Comparison of ENCODE assay signal across 22 mouse cellular contexts in the genomic region with DNA sequence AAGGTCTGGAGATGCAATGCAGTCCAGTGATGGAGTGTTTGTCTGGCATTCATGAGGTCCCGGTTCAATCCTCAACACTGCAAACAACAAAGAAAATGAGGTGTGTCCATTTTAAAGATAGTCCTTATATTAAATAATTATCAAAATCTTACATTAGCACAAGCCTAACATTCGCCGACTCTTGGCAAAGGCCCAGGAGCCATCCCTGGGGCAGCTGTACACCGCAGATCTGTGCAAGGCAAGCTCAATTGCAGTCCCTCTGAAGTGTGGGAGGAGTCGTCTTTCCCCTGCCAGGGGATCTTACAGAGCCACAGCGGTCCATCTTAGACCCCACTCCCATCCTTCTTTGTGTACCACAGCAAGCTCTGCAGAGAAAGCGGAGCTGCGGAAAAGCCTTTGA. TPM values are rescaled to one million over a fixed set of nuclear protein-coding genes. Genes with fewer than 3 reads are reported as not detected.
A peak's percentile ranks its signal among the peaks of the same experiment; 100 is the strongest.
DNase-seq lines count a peak whose midpoint lies in the region; ATAC-seq and TF ChIP-seq lines count a peak whose summit lies in the region.
"Had no signal": no experiment of that assay in that cellular context is flagged by ENCODE, and none has a peak within 500 bp of the region (broad histone marks: within the 10 kb centered on the region; RNA-seq: fewer than 3 reads in every experiment).

No protein-coding gene starts in this region.

- no peaks in the 10 kb centered on the region for H3K27me3 ChIP-seq in embryonic facial prominence, embryonic 14.5 days (replicated peaks; ENCODE audit: control insufficient read depth, insufficient read depth, low read length)
- no peaks in the 10 kb centered on the region for H3K27me3 ChIP-seq in embryonic facial prominence, embryonic 10.5 days (replicated peaks; ENCODE audit: low read depth, poor library complexity, severe bottlenecking)
- no peaks in the 10 kb centered on the region for H3K27me3 ChIP-seq in midbrain, embryonic 10.5 days (ENCODE audit: low read depth, poor library complexity, severe bottlenecking)
- no peaks in the 10 kb centered on the region for H3K27me3 ChIP-seq in midbrain, postnatal 0 days (ENCODE audit: insufficient read depth, low read length)
- no peaks in the 10 kb centered on the region for H3K27me3 ChIP-seq in heart, adult 2 months (ENCODE audit: control insufficient read depth, insufficient read depth, low read length)
- H3K27me3 ChIP-seq: embryonic facial prominence, embryonic 12.5 days; hindbrain, embryonic 12.5 days had no signal

- intact Hi-C loops in heart, adult 2 months (cut with DNase I), result no loop called here

- no peaks in the 10 kb centered on the region for H3K4me1 ChIP-seq in embryonic facial prominence, embryonic 14.5 days (ENCODE audit: control insufficient read depth, insufficient read depth, low read length)
- peaks cover 4% of the 10 kb centered on the region for H3K4me1 ChIP-seq in embryonic facial prominence, embryonic 10.5 days
- peaks cover 5% of the 10 kb centered on the region; the same call in 1 of the 2 replicates for H3K4me1 ChIP-seq in midbrain, embryonic 10.5 days
- H3K4me1 ChIP-seq in midbrain, postnatal 0 days (ENCODE audit: insufficient read depth, low read length), result no peaks in the 10 kb centered on the region
- H3K4me1 ChIP-seq in heart, adult 2 months (ENCODE audit: control insufficient read depth, insufficient read depth, low read length), result no peaks in the 10 kb centered on the region

- H3K9ac ChIP-seq in embryonic facial prominence, embryonic 14.5 days (ENCODE audit: low read depth, low read length), result no peak overlapping the region
- no peak overlapping the region for H3K9ac ChIP-seq in midbrain, postnatal 0 days (replicated peaks; ENCODE audit: low read length, poor library complexity, severe bottlenecking)
- H3K9ac ChIP-seq in heart, adult 2 months (ENCODE audit: low read depth, low read length), result no peak overlapping the region
- H3K9ac ChIP-seq: embryonic facial prominence, embryonic 12.5 days; forebrain, postnatal 0 days; hindbrain, embryonic 12.5 days had no signal

- TF ChIP-seq CTCF in midbrain, postnatal 0 days (IDR thresholded peaks at IDR 0.05), result no peak
- TF ChIP-seq CTCF in brain, embryonic 14.5 days (IDR thresholded peaks at IDR 0.05; ENCODE audit: borderline replicate concordance, extremely low read depth, insufficient read depth, insufficient read length), result no peak
- TF ChIP-seq CTCF in heart, adult 2 months (IDR thresholded peaks at IDR 0.05), result no peak

- TF ChIP-seq EP300 in heart, adult 2 months (IDR thresholded peaks at IDR 0.05; ENCODE audit: insufficient read depth, low read depth, low read length), result no peak

- no peak overlapping the region for H3K4me2 ChIP-seq in embryonic facial prominence, embryonic 14.5 days (ENCODE audit: low read depth, low read length)
- no peak overlapping the region for H3K4me2 ChIP-seq in midbrain, postnatal 0 days (ENCODE audit: low read depth, low read length, poor library complexity, severe bottlenecking)
- H3K4me2 ChIP-seq: embryonic facial prominence, embryonic 12.5 days; heart, embryonic 11.5 days; hindbrain, embryonic 12.5 days had no signal

- DNase-seq in adrenal gland, postnatal 10 days, result peak; percentile 48
- no peak for DNase-seq in adrenal gland, adult 2 months
- DNase-seq in embryonic facial prominence, embryonic 14.5 days (ENCODE audit: low spot score), result peak; percentile 20
- DNase-seq in embryonic facial prominence, embryonic 10.5 days (ENCODE audit: low spot score), result no peak
- DNase-seq in midbrain, embryonic 10.5 days (ENCODE audit: low spot score), result no peak
- DNase-seq in midbrain, postnatal 0 days (ENCODE audit: low spot score), result no peak
- peak; percentile 40 for DNase-seq in brain, embryonic 14.5 days (ENCODE audit: low read depth)
- no peak for DNase-seq in heart, adult 2 months
- DNase-seq: forebrain, postnatal 0 days; heart, postnatal 10 days; kidney, adult 2 months; kidney, postnatal 25 days; lung, adult 18-20 months; lung, postnatal 36 days; right cerebral cortex, postnatal 4 days had no signal

- no peaks in the 10 kb centered on the region for H3K79me2 ChIP-seq in heart, adult 2 months (replicated peaks; ENCODE audit: control insufficient read depth, insufficient read depth, low read length)

- no peaks in the 10 kb centered on the region for H3K36me3 ChIP-seq in embryonic facial prominence, embryonic 14.5 days (ENCODE audit: control insufficient read depth, insufficient read depth, low read length)
- no peaks in the 10 kb centered on the region for H3K36me3 ChIP-seq in embryonic facial prominence, embryonic 10.5 days (replicated peaks)
- no peaks in the 10 kb centered on the region for H3K36me3 ChIP-seq in midbrain, embryonic 10.5 days
- no peaks in the 10 kb centered on the region for H3K36me3 ChIP-seq in midbrain, postnatal 0 days (ENCODE audit: insufficient read depth, low read length)
- H3K36me3 ChIP-seq in heart, adult 2 months (ENCODE audit: control insufficient read depth, insufficient read depth, low read length), result no peaks in the 10 kb centered on the region
- H3K36me3 ChIP-seq: embryonic facial prominence, embryonic 12.5 days; hindbrain, embryonic 12.5 days; limb, embryonic 10.5 days had no signal

- WGBS in embryonic facial prominence, embryonic 14.5 days, result 58% methylated on average over 8 of the region's 8 CpGs
- 68% methylated on average over 8 of the region's 8 CpGs for WGBS in embryonic facial prominence, embryonic 10.5 days
- WGBS in midbrain, embryonic 10.5 days, result 59% methylated on average over 8 of the region's 8 CpGs
- 39% methylated on average over 8 of the region's 8 CpGs for WGBS in midbrain, postnatal 0 days
- WGBS in heart, adult 2 months, result 57% methylated on average over 8 of the region's 8 CpGs

- H3K27ac ChIP-seq in embryonic facial prominence, embryonic 14.5 days (replicated peaks; ENCODE audit: low read depth, low read length), result no peak overlapping the region
- H3K27ac ChIP-seq in embryonic facial prominence, embryonic 10.5 days (replicated peaks), result no peak overlapping the region
- H3K27ac ChIP-seq in midbrain, embryonic 10.5 days (replicated peaks), result 0 out of 2 replicates have a peak overlapping the region, but pooled peaks have one; percentile 33
- no peak overlapping the region for H3K27ac ChIP-seq in midbrain, postnatal 0 days (ENCODE audit: low read depth, low read length)
- H3K27ac ChIP-seq in heart, adult 2 months, result no peak overlapping the region
- H3K27ac ChIP-seq: embryonic facial prominence, embryonic 12.5 days; hindbrain, embryonic 12.5 days; left cerebral cortex, adult 2 months; limb, embryonic 10.5 days had no signal

- H3K4me3 ChIP-seq in embryonic facial prominence, embryonic 14.5 days (ENCODE audit: low read depth, low read length), result no peak overlapping the region
- no peak overlapping the region for H3K4me3 ChIP-seq in embryonic facial prominence, embryonic 10.5 days
- no peak overlapping the region for H3K4me3 ChIP-seq in midbrain, embryonic 10.5 days
- no peak overlapping the region for H3K4me3 ChIP-seq in midbrain, postnatal 0 days (ENCODE audit: low read depth, low read length)
- no peak overlapping the region for H3K4me3 ChIP-seq in heart, adult 2 months
- H3K4me3 ChIP-seq: embryonic facial prominence, embryonic 12.5 days; hindbrain, embryonic 12.5 days; left cerebral cortex, adult 2 months; limb, embryonic 10.5 days had no signal

- TF ChIP-seq POLR2A in brain, embryonic 14.5 days (IDR thresholded peaks at IDR 0.05; ENCODE audit: borderline replicate concordance, extremely low read depth, insufficient read depth, insufficient read length, poor library complexity, severe bottlenecking), result no peak
- no peak for TF ChIP-seq POLR2A in heart, adult 2 months (IDR thresholded peaks at IDR 0.05; ENCODE audit: insufficient read depth, low read depth, low read length)

- H3K9me3 ChIP-seq in embryonic facial prominence, embryonic 14.5 days (ENCODE audit: control insufficient read depth, low read length), result no peaks in the 10 kb centered on the region
- peaks cover 4% of the 10 kb centered on the region; the same call in 1 of the 2 replicates for H3K9me3 ChIP-seq in embryonic facial prominence, embryonic 10.5 days
- 0 out of 2 replicates have a peak, but pooled peaks cover 5% of the 10 kb centered on the region for H3K9me3 ChIP-seq in midbrain, embryonic 10.5 days (replicated peaks)
- H3K9me3 ChIP-seq in midbrain, postnatal 0 days (ENCODE audit: low read length), result no peaks in the 10 kb centered on the region
- H3K9me3 ChIP-seq: hindbrain, embryonic 12.5 days; limb, embryonic 10.5 days had no signal

- no peak for ATAC-seq in embryonic facial prominence, embryonic 14.5 days (ENCODE audit: low read depth)
- no peak for ATAC-seq in midbrain, postnatal 0 days (ENCODE audit: low FRiP score)
- ATAC-seq: activated CD4-positive, CD25-positive, alpha-beta regulatory T cell, adult 4 months; forebrain, postnatal 0 days; inflammation-experienced regulatory T-cells, adult 6 months had no signal

RNA-seq across cellular contexts. Expression of a gene that starts 25.8 kb away (rescaled TPM):
- total RNA-seq in adrenal gland, postnatal 10 days (2021), result 1 to 10 TPM; 1.6 to 1.7 TPM
- total RNA-seq in adrenal gland, adult 2 months (2021), result 1 to 10 TPM; 5.4 to 9.3 TPM
- polyA plus RNA-seq in adrenal gland, adult 2 months (2012; rRNA removed), result 0.19 and 0.29 TPM in 2 replicates
- polyA plus RNA-seq in embryonic facial prominence, embryonic 14.5 days (2014; fragmentation: Nextera tagmentation; extraction: Ambion mirVana), result 0.37 and 0.51 TPM in 2 replicates
- polyA plus RNA-seq in embryonic facial prominence, embryonic 10.5 days (2016; fragmentation: Nextera tagmentation; extraction: Ambion mirVana), result 0.05 and 0.10 TPM in 2 replicates
- 0.06 TPM in 1 of 2 replicates, not detected in the other for polyA plus RNA-seq in midbrain, embryonic 10.5 days (2016; fragmentation: Nextera tagmentation; extraction: Ambion mirVana)
- total RNA-seq in midbrain, postnatal 0 days (2014; rRNA removed), result 0.33 and 0.44 TPM in 2 replicates
- 0.17 TPM in 1 of 2 replicates, not detected in the other for polyA plus RNA-seq in midbrain, postnatal 0 days (2015; fragmentation: Nextera tagmentation; extraction: Ambion mirVana)
- 0.19 and 0.30 TPM in 2 replicates for polyA plus RNA-seq in brain, embryonic 14.5 days (2012; rRNA removed)
- total RNA-seq in heart, adult 2 months (2021), result 1 to 10 TPM; 4.6 to 6.0 TPM
- 9.0 and 12.6 TPM in 2 replicates for polyA plus RNA-seq in heart, adult 2 months (2012; rRNA removed)

RNA-seq across cellular contexts. Expression of a gene that starts 49.0 kb away (rescaled TPM):
- total RNA-seq in adrenal gland, postnatal 10 days (2021), result 100 to 1,000 TPM; 181 to 382 TPM
- total RNA-seq in adrenal gland, adult 2 months (2021), result 1,000 to 10,000 TPM; 1,012 to 3,370 TPM
- polyA plus RNA-seq in adrenal gland, adult 2 months (2012; rRNA removed), result 10,217 and 11,584 TPM in 2 replicates
- polyA plus RNA-seq in embryonic facial prominence, embryonic 14.5 days (2014; fragmentation: Nextera tagmentation; extraction: Ambion mirVana), result 7.6 and 8.0 TPM in 2 replicates
- 15.3 and 17.9 TPM in 2 replicates for polyA plus RNA-seq in embryonic facial prominence, embryonic 10.5 days (2016; fragmentation: Nextera tagmentation; extraction: Ambion mirVana)
- polyA plus RNA-seq in midbrain, embryonic 10.5 days (2016; fragmentation: Nextera tagmentation; extraction: Ambion mirVana), result 20.0 and 21.6 TPM in 2 replicates
- 38.5 and 42.3 TPM in 2 replicates for total RNA-seq in midbrain, postnatal 0 days (2014; rRNA removed)
- 7.1 and 7.5 TPM in 2 replicates for polyA plus RNA-seq in midbrain, postnatal 0 days (2015; fragmentation: Nextera tagmentation; extraction: Ambion mirVana)
- polyA plus RNA-seq in brain, embryonic 14.5 days (2012; rRNA removed), result 9.6 and 16.6 TPM in 2 replicates
- 10 to 100 TPM; 25.9 to 31.7 TPM for total RNA-seq in heart, adult 2 months (2021)
- polyA plus RNA-seq in heart, adult 2 months (2012; rRNA removed), result 569 and 1,844 TPM in 2 replicates

Comparison
In these comparisons a context has a peak if more than half of its experiments do, and no peak if none do; other contexts are left out.
1. DNase-seq: peak in adrenal gland, postnatal 10 days (single experiment), embryonic facial prominence, embryonic 14.5 days (single experiment) and brain, embryonic 14.5 days (single experiment); none in adrenal gland, adult 2 months (single experiment), embryonic facial prominence, embryonic 10.5 days (single experiment), midbrain, embryonic 10.5 days (single experiment), midbrain, postnatal 0 days (single experiment) and heart, adult 2 months (0 of 2).
2. RNA of a gene that starts 49.0 kb away (polyA plus RNA-seq): 10,217 to 11,584 TPM in adrenal gland, adult 2 months and 569 to 1,844 TPM in heart, adult 2 months; 20.0 to 21.6 TPM in midbrain, embryonic 10.5 days, 9.6 to 16.6 TPM in brain, embryonic 14.5 days, 15.3 to 17.9 TPM in embryonic facial prominence, embryonic 10.5 days, 7.6 to 8.0 TPM in embryonic facial prominence, embryonic 14.5 days and 7.1 to 7.5 TPM in midbrain, postnatal 0 days; every median in the first group is over 10 times any median in the second.